ENCODE assay signal across 12 mouse cellular contexts in the genomic region with DNA sequence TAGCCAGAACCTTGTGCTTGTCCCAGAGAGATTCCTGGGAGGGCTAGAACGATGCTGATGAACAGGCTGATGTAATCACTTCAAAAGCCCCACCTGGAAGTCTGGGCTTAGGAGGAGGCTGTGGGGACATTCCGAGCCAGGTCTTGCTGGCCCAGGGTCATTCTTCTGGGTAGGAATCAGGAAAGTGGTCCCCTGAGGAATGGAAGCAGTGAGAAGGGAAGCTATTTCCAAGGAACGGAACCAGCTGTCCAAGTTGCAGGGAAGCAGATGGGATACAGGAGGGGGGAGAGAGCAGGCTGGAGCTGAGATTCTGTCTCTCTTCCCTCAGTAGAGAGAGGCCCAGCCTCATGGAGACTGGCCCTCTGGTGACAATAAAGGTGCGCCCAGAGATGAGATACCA.
A peak's percentile ranks its signal among the peaks of the same experiment; 100 is the strongest.
DNase-seq lines count a peak whose midpoint lies in the region; ATAC-seq and TF ChIP-seq lines count a peak whose summit lies in the region.
"Had no signal": no experiment of that assay in that cellular context is flagged by ENCODE, and none has a peak within 500 bp of the region (broad histone marks: within the 10 kb centered on the region; RNA-seq: fewer than 3 reads in every experiment).

No protein-coding gene starts in this region.

- no peaks in the 10 kb centered on the region for H3K27me3 ChIP-seq in embryonic facial prominence, embryonic 11.5 days (ENCODE audit: control insufficient read depth, insufficient read depth, low read length)
- no peaks in the 10 kb centered on the region for H3K27me3 ChIP-seq in forebrain, postnatal 0 days (ENCODE audit: insufficient read depth, low read length)
- H3K27me3 ChIP-seq: neural tube, embryonic 13.5 days had no signal

- DNase-seq in kidney, postnatal 4 days, result peak; percentile 33 to 35
- DNase-seq in kidney, postnatal 25 days, result no peak
- peak; percentile 73 for DNase-seq in embryonic facial prominence, embryonic 11.5 days (ENCODE audit: low spot score)
- DNase-seq in forebrain, postnatal 0 days, result peak; percentile 39
- peak; percentile 47 for DNase-seq in heart, postnatal 4 days
- DNase-seq: adrenal gland, adult 8-10 months; cerebellum, adult 8-10 months had no signal

- H3K4me3 ChIP-seq in embryonic facial prominence, embryonic 11.5 days (ENCODE audit: low read depth, low read length), result no peak overlapping the region
- H3K4me3 ChIP-seq in forebrain, postnatal 0 days (ENCODE audit: low read depth, low read length), result no peak overlapping the region
- H3K4me3 ChIP-seq: neural tube, embryonic 13.5 days had no signal

- no peak; the same call in 1 of the 2 replicates for ATAC-seq in embryonic facial prominence, embryonic 11.5 days (replicated peaks; ENCODE audit: insufficient number of reproducible peaks, low FRiP score, low TSS enrichment, low read depth)
- ATAC-seq in forebrain, postnatal 0 days, result no peak
- no peak for ATAC-seq in megakaryocyte progenitor cell, adult 5-6 weeks (replicated peaks; ENCODE audit: poor library complexity)
- ATAC-seq in megakaryocyte, adult 5-6 weeks (ENCODE audit: poor library complexity, severe bottlenecking), result no peak
- ATAC-seq: intestine, postnatal 0 days had no signal

- no peak overlapping the region for H3K27ac ChIP-seq in embryonic facial prominence, embryonic 11.5 days (replicated peaks; ENCODE audit: low read depth, low read length)
- H3K27ac ChIP-seq in forebrain, postnatal 0 days (ENCODE audit: low read depth, low read length), result no peak overlapping the region
- H3K27ac ChIP-seq: neural tube, embryonic 13.5 days had no signal

- no peaks in the 10 kb centered on the region for H3K9me3 ChIP-seq in embryonic facial prominence, embryonic 11.5 days (replicated peaks; ENCODE audit: control insufficient read depth, low read length)
- no peaks in the 10 kb centered on the region; the same call in 1 of the 2 replicates for H3K9me3 ChIP-seq in forebrain, postnatal 0 days (ENCODE audit: low read length)
- H3K9me3 ChIP-seq: neural tube, embryonic 13.5 days had no signal

- no peak overlapping the region for H3K4me2 ChIP-seq in embryonic facial prominence, embryonic 11.5 days (ENCODE audit: low read depth, low read length)
- no peak overlapping the region for H3K4me2 ChIP-seq in forebrain, postnatal 0 days (ENCODE audit: low read depth)
- H3K4me2 ChIP-seq: neural tube, embryonic 13.5 days had no signal

- no peak for TF ChIP-seq CTCF in forebrain, postnatal 0 days (IDR thresholded peaks at IDR 0.05; ENCODE audit: low read depth)

- 50% methylated on average over 4 of the region's 4 CpGs for WGBS in embryonic facial prominence, embryonic 11.5 days
- WGBS in forebrain, postnatal 0 days, result 54% methylated on average over 4 of the region's 4 CpGs

- no peaks in the 10 kb centered on the region for H3K36me3 ChIP-seq in embryonic facial prominence, embryonic 11.5 days (replicated peaks; ENCODE audit: control insufficient read depth, insufficient read depth, low read depth, low read length)
- H3K36me3 ChIP-seq in forebrain, postnatal 0 days (ENCODE audit: insufficient read depth), result no peaks in the 10 kb centered on the region
- H3K36me3 ChIP-seq: G1E; neural tube, embryonic 13.5 days had no signal

- H3K9ac ChIP-seq in embryonic facial prominence, embryonic 11.5 days (replicated peaks; ENCODE audit: low read length), result no peak overlapping the region
- H3K9ac ChIP-seq in forebrain, postnatal 0 days, result no peak overlapping the region
- H3K9ac ChIP-seq: neural tube, embryonic 13.5 days had no signal

- H3K4me1 ChIP-seq in embryonic facial prominence, embryonic 11.5 days (ENCODE audit: control insufficient read depth, insufficient read depth, low read length), result no peaks in the 10 kb centered on the region
- H3K4me1 ChIP-seq in forebrain, postnatal 0 days (ENCODE audit: insufficient read depth), result no peaks in the 10 kb centered on the region

Comparison
In these comparisons a context has a peak if more than half of its experiments do, and no peak if none do; other contexts are left out.
1. DNase-seq: peak in kidney, postnatal 4 days (2 of 2), embryonic facial prominence, embryonic 11.5 days (single experiment), forebrain, postnatal 0 days (single experiment) and heart, postnatal 4 days (single experiment); none in kidney, postnatal 25 days (0 of 2).